Mouse (Mus musculus) embryonic facial prominence, embryonic 11.5 days (tissue): Measurements from ENCODE around the gene Pld2. TPM values are rescaled to one million over a fixed set of nuclear protein-coding genes. Genes with fewer than 3 reads are reported as not detected.
"Not testable (repeated sequence)": the region's sequence is repeated elsewhere in the genome, so short reads cannot be mapped to it uniquely, and the experiment has no call there.

Experiments used
- ATAC-seq: fragments of 200-750 bp; cut with Nextera tagmentation; replicated peaks from 2 replicates; pipeline ENCODE4 v1.8.0; 2017; ENCODE audit warnings: low read depth; ENCODE audit not compliant: insufficient number of reproducible peaks, low FRiP score, low TSS enrichment
- DNase-seq: peaks from one replicate; pipeline ENCODE4 v3.0.0-alpha.2; 2015; ENCODE audit warnings: low spot score
- H3K27ac ChIP-seq: fragments of 300-500 bp; sonication (generic); replicated peaks from 2 replicates; pipeline ENCODE4 v1.5.1; 2014; ENCODE audit warnings: mild to moderate bottlenecking, low read depth, low read length, control low read depth
- H3K27me3 ChIP-seq: fragments of 300-500 bp; sonication (generic); 2 replicates; pipeline ENCODE4 v1.6.1; 2014; ENCODE audit warnings: mild to moderate bottlenecking, low read length, moderate library complexity, mixed read lengths; ENCODE audit not compliant: control insufficient read depth, insufficient read depth
- H3K36me3 ChIP-seq: fragments of 300-500 bp; sonication (generic); replicated peaks from 2 replicates; pipeline ENCODE4 v1.6.1; 2014; ENCODE audit warnings: low read depth, mild to moderate bottlenecking, low read length, moderate library complexity, mixed read lengths; ENCODE audit not compliant: control insufficient read depth, insufficient read depth
- H3K4me1 ChIP-seq: fragments of 300-500 bp; sonication (generic); 2 replicates; pipeline ENCODE4 v1.6.1; 2014; ENCODE audit warnings: low read length, mixed read lengths; ENCODE audit not compliant: control insufficient read depth, insufficient read depth
- H3K4me2 ChIP-seq: fragments of 300-500 bp; sonication (generic); 2 replicates; pipeline ENCODE4 v1.6.1; 2014; ENCODE audit warnings: low read depth, mild to moderate bottlenecking, control low read depth, low read length, moderate library complexity
- H3K4me3 ChIP-seq: fragments of 300-500 bp; sonication (generic); 2 replicates; pipeline ENCODE4 v1.5.1; 2014; ENCODE audit warnings: low read depth, low read length, control low read depth
- H3K9ac ChIP-seq: fragments of 300-500 bp; sonication (generic); replicated peaks from 2 replicates; pipeline ENCODE4 v1.6.1; 2014; ENCODE audit warnings: mild to moderate bottlenecking, control low read depth, low read length
- H3K9me3 ChIP-seq: fragments of 300-500 bp; sonication (generic); replicated peaks from 2 replicates; pipeline ENCODE4 v1.6.1; 2016; ENCODE audit warnings: mild to moderate bottlenecking, low read length, inconsistent platforms, mixed read lengths; ENCODE audit not compliant: control insufficient read depth
- WGBS: fragments of 180-500 bp; shearing (Covaris S2); extraction: QIAGEN DNeasy Blood & Tissue Kit; methylation state at CpG from one replicate; pipeline ENCODE4 v1.1.7; 2014; 5-methylcytosine and 5-hydroxymethylcytosine counted together
- polyA plus RNA-seq: library from polyadenylated mRNA; unstranded; fragments of >200 nt; fragmentation: Nextera tagmentation; extraction: Ambion mirVana; gene quantifications from 2 replicates; pipeline ENCODE4 v1.2.1, GENCODE M21; 2014

Pld2 gene
- polyA plus RNA-seq, 1 experiment from 2014 or later: 1.6 TPM

DNA sequence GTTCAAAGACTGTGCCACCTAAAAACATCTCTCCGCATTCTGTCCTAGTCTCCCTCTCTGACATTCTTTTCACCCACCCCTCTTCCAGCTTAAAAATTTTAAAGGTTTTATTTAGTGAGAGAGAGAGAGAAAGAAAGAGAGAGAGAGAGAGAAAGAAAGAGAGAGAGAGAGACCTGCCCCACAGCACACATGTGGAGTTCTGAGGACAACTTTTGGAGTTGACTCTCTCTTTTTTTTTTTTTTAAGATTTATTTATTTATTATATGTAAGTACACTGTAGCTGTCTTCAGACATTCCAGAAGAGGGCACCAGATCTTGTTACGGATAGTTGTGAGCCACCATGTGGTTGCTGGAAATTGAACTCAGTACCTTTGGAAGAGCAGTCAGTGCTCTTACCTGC lies 8.8 kb upstream of the Pld2 start:
- H3K36me3 ChIP-seq, H3K27ac ChIP-seq, H3K27me3 ChIP-seq, H3K9me3 ChIP-seq, DNase-seq, H3K4me3 ChIP-seq, ATAC-seq, H3K4me2 ChIP-seq, H3K9ac ChIP-seq, H3K4me1 ChIP-seq: not testable (repeated sequence)
- WGBS: 72% methylated on average over 2 of the region's 2 CpGs

DNA sequence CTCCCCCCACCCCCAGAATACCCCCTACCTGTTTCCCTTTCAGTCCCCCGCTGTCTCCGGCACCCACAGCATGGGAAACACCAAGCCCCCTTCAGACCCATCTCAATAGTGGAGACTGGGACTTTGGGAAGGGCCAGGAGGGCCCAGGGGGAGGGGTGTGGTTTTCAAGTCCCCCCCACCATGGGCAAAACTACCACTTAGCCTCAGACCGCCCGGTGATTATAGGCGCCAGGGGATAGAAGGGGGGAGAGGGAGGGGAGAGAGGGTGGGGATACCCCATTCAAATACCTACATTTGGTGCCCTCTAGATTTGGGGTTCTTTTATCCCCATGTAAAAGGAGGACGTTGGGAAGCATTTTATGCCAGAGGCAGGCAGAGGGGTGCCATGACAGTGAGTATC lies 7.0 kb upstream of the Pld2 start, which contains the start of gene Gm40193:
Gene Gm40193, minus strand, starts transcription at position 101 of the 400 bp plus-strand sequence.
- no peak for ATAC-seq
- no peaks in the 10 kb centered on the region for H3K27me3 ChIP-seq
- H3K4me2 ChIP-seq: no peak within 1 kb of the TSS
- no peaks in the 10 kb centered on the region for H3K4me1 ChIP-seq
- WGBS: 79% methylated on average over 6 of the region's 6 CpGs
- no peak within 1 kb of the TSS; the same call in 1 of the 2 replicates for H3K27ac ChIP-seq
- no peak within 1 kb of the TSS for H3K4me3 ChIP-seq
- DNase-seq: no peak
- H3K9me3 ChIP-seq: no peaks in the 10 kb centered on the region
- no peaks in the 10 kb centered on the region for H3K36me3 ChIP-seq
- no peak within 1 kb of the TSS for H3K9ac ChIP-seq

DNA sequence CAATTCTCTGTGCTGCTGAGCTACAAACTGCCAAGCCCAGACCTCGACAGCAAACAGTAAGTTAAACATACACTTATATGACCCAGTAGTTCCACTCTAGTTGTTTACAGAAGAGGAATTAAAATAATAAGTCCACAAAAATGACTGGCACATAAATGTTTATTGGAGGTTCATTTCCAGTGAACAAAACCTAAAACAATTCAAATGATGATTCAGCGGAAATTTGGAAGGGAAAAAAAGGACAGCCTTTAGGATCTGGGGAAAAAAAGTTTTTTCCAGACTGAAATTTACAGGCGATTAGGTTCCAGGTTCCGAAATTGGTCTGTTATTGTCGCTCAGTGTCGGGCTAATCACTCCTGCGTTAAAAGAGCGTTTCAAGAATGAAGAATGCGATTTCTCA lies 441 bp upstream of the Pld2 start:
- DNase-seq: no peak
- peak overlapping the region; percentile 56 for H3K4me3 ChIP-seq
- ATAC-seq: no peak
- no peaks in the 10 kb centered on the region for H3K4me1 ChIP-seq
- no peaks in the 10 kb centered on the region for H3K36me3 ChIP-seq
- no peak overlapping the region for H3K27ac ChIP-seq
- H3K9me3 ChIP-seq: no peaks in the 10 kb centered on the region
- peak overlapping the region; percentile 87 for H3K4me2 ChIP-seq
- no peak overlapping the region for H3K9ac ChIP-seq
- peaks cover 8% of the 10 kb centered on the region for H3K27me3 ChIP-seq
- 20% methylated on average over 9 of the region's 9 CpGs for WGBS

DNA sequence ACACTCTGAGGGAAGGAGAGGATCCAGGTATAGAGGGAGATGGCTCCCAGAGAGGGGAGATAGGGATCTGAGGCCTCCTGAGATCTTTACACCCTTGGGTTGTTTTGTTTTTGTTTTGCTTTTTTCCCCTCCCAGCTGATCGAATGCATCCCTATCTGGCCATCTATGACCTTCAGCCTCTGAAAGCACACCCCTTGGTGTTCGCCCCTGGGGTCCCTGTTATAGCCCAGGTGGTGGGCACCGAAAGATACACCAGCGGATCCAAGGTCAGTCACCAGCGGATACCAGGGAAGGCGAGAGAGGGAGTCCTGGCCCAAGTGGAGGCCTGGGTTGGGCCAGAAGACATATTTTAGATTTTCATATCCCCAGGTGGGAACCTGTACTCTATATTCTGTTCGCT lies 1.1 kb downstream of the Pld2 start:
- ATAC-seq (no peak), DNase-seq (no peak)
- H3K4me3 ChIP-seq: no peak overlapping the region
- no peak overlapping the region for H3K9ac ChIP-seq
- H3K4me1 ChIP-seq: no peaks in the 10 kb centered on the region
- H3K36me3 ChIP-seq: no peaks in the 10 kb centered on the region
- 84% methylated on average over 7 of the region's 7 CpGs for WGBS
- no peaks in the 10 kb centered on the region for H3K9me3 ChIP-seq
- no peak overlapping the region for H3K27ac ChIP-seq
- peaks cover 8% of the 10 kb centered on the region for H3K27me3 ChIP-seq
- H3K4me2 ChIP-seq: peak overlapping the region; percentile 87; the same call in 1 of the 2 replicates

DNA sequence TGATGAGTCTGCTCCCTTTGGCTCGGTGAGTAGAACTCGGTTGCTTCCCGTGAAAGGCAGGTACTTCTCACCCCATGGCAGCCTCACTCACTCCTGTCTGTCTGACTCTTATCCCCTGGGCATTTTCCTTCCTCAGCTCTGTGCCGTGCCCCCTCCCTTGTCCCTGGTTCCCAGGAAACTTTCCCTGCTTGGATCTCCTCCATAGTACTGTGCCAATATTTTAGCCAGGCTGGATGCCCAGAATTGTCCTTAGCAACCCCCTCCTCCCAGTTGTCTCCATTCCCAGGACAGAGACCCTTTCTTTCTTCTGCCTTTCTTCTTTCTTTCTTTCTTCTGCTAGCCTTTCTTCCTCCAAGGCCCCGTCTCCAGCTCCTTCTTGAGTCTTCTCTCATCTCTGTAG lies 1.6 kb downstream of the Pld2 start:
- no peak for ATAC-seq
- no peak for DNase-seq
- no peak overlapping the region for H3K27ac ChIP-seq
- no peak overlapping the region for H3K4me2 ChIP-seq
- H3K4me1 ChIP-seq: no peaks in the 10 kb centered on the region
- 83% methylated on average over 5 of the region's 5 CpGs for WGBS
- no peaks in the 10 kb centered on the region for H3K36me3 ChIP-seq
- H3K9ac ChIP-seq: no peak overlapping the region
- peaks cover 8% of the 10 kb centered on the region for H3K27me3 ChIP-seq
- no peaks in the 10 kb centered on the region for H3K9me3 ChIP-seq
- no peak overlapping the region for H3K4me3 ChIP-seq

DNA sequence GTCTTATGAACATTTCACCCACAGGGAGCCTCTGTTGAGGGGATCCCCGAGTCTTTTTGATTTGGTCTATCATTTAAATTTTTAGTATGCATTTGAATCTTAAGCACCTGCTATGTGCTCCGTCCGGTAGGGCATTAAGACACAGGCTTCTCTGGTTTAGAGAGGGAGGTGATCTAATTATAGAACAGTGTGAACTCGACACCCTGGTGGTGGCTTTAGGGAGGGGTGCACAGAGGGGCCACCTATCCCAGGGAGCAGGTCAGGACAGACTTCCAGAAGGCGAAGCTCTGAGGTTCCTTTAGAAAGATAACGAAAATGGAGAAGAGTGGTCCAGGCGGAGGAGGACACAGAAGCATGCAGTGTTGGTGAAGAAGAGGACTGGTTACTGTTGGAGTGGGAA lies 4.6 kb downstream of the Pld2 start:
- no peaks in the 10 kb centered on the region for H3K36me3 ChIP-seq
- ATAC-seq: no peak
- H3K27ac ChIP-seq: no peak overlapping the region
- no peak overlapping the region for H3K4me2 ChIP-seq
- H3K4me1 ChIP-seq: no peaks in the 10 kb centered on the region
- no peak overlapping the region for H3K9ac ChIP-seq
- H3K9me3 ChIP-seq: no peaks in the 10 kb centered on the region
- WGBS: 60% methylated on average over 7 of the region's 7 CpGs
- H3K4me3 ChIP-seq: no peak overlapping the region
- no peak for DNase-seq
- peaks cover 6% of the 10 kb centered on the region for H3K27me3 ChIP-seq

DNA sequence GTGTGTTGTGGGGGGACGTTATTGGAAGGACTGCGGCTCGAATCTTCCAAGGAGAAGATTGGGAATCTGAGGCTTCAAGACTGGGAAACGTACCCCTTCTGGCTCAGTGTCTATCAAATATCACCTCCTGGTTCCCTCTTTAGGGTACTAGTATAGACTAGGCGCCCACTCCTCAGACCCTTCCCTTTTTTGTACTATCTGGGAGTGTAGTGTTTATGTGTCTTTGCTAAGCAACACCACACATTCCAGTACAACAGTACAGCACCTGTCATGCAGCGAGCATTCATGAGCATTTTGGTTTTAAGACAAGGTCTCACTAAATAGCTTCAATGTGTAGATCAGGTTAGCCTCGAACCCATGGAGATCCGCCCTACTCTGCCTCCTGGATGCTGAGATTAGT lies 11.7 kb downstream of the Pld2 start:
- WGBS: 87% methylated on average over 8 of the region's 8 CpGs
- H3K4me1 ChIP-seq: no peaks in the 10 kb centered on the region
- no peak overlapping the region for H3K27ac ChIP-seq
- ATAC-seq (no peak), DNase-seq (no peak)
- H3K9me3 ChIP-seq: no peaks in the 10 kb centered on the region
- H3K36me3 ChIP-seq: no peaks in the 10 kb centered on the region
- H3K4me2 ChIP-seq: no peak overlapping the region
- no peaks in the 10 kb centered on the region for H3K27me3 ChIP-seq
- H3K9ac ChIP-seq: no peak overlapping the region
- no peak overlapping the region for H3K4me3 ChIP-seq

DNA sequence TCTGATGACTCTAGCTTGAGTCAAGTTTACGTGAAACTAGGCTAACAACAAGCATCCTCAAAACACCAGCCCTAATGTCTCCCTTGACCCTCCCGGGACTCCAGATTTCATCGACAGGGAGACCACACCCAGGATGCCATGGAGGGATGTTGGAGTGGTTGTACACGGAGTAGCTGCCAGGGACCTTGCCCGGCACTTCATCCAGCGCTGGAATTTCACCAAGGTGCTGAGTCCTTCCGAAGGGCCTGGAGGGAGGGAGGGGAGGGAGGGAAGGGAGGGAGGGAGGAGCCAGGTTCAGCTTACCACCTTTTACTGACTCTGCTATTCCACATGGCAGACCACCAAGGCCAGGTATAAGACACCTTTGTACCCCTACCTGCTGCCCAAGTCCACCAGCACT lies 14.1 kb downstream of the Pld2 start:
- no peak for ATAC-seq
- H3K4me2 ChIP-seq: no peak overlapping the region
- no peak for DNase-seq
- no peak overlapping the region for H3K4me3 ChIP-seq
- 24% methylated on average over 7 of the region's 7 CpGs for WGBS
- no peaks in the 10 kb centered on the region for H3K4me1 ChIP-seq
- no peaks in the 10 kb centered on the region for H3K27me3 ChIP-seq
- H3K27ac ChIP-seq: no peak overlapping the region
- no peaks in the 10 kb centered on the region for H3K36me3 ChIP-seq
- H3K9me3 ChIP-seq: no peaks in the 10 kb centered on the region
- no peak overlapping the region for H3K9ac ChIP-seq
